Mouse (Mus musculus): ENCODE measurements around the gene Aknad1.

DNA sequence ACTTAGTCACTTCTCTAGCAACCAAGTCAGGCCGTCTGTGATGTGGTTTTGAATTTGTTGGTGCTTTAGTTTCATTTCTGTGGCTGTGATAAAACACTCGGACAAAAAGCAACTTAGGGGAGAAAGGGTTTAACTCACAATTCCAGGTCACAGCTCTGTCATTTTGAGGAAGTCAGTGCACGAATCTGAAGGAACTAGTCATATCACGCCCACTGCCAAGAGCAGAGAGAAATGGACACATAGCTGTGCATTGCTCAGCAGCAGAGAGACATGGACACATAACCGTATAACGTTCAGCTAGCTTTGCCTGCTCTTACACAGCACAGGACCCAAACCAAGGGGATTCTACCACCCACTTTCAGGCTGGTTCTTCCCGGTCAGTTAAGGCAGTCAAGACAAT, 13.0 kb upstream of the Aknad1 start:
- TF ChIP-seq CTCF (IDR thresholded peaks at IDR 0.05; ENCODE audit: control insufficient read depth, insufficient read depth, insufficient replicate concordance, low read depth, low read length) (no peak), POLR2A (IDR thresholded peaks at IDR 0.05; ENCODE audit: control insufficient read depth, low read depth, low read length) (no peak)
